Mouse (Mus musculus): ENCODE data around the gene Wdr38. TPM values are rescaled to one million over a fixed set of nuclear protein-coding genes. Genes with fewer than 3 reads are reported as not detected.

The Wdr38 gene
- total RNA-seq, 2 experiments from 2014 or later = 0.51 to 0.65 TPM

Other genes with a start within 250 kb of the Wdr38 start
- gene Nr6a1, start 69.8 kb upstream of the Wdr38 start, total RNA-seq (2021) = 1 to 10 TPM; 5.3 to 8.0 TPM
- 1 to 10 TPM in 1 of 2 experiments, under 1 TPM in 1; 0.92 to 1.8 TPM for gene Olfml2a, start 65.5 kb upstream of the Wdr38 start, total RNA-seq (2021)
- 100 to 1,000 TPM in 1 of 2 experiments, 10 to 100 TPM in 1; 92.9 to 106 TPM for gene Arpc5l, start 7.9 kb downstream of the Wdr38 start, total RNA-seq (2021)
- gene Rpl35, start 8.1 kb downstream of the Wdr38 start, total RNA-seq (2021) = 100 to 1,000 TPM; 261 to 262 TPM
- gene Golga1, start 68.1 kb downstream of the Wdr38 start, total RNA-seq (2021) = 10 to 100 TPM; 33.2 to 39.0 TPM
- 10 to 100 TPM; 59.2 to 64.4 TPM for gene Scai, start 193.3 kb downstream of the Wdr38 start, total RNA-seq (2021)
- 10 to 100 TPM; 65.9 to 66.6 TPM for gene Ppp6c, start 229.0 kb downstream of the Wdr38 start, total RNA-seq (2021)